Mouse (Mus musculus): ENCODE results near the gene Cfap97d1. TPM values are rescaled to one million over a fixed set of nuclear protein-coding genes. Genes with fewer than 3 reads are reported as not detected.
"Not testable (repeated sequence)": the region's sequence is repeated elsewhere in the genome, so short reads cannot be mapped to it uniquely, and the experiment has no call there.

Cfap97d1 gene
- total RNA-seq, 2 experiments from 2014 or later, result not detected

- peak; percentile 41 for ATAC-seq (replicated peaks; ENCODE audit: poor library complexity, severe bottlenecking)
These were observed 11.4 kb upstream of the Cfap97d1 start for GRCm38 (mm10) chr11:101972651-101973050.

DNA sequence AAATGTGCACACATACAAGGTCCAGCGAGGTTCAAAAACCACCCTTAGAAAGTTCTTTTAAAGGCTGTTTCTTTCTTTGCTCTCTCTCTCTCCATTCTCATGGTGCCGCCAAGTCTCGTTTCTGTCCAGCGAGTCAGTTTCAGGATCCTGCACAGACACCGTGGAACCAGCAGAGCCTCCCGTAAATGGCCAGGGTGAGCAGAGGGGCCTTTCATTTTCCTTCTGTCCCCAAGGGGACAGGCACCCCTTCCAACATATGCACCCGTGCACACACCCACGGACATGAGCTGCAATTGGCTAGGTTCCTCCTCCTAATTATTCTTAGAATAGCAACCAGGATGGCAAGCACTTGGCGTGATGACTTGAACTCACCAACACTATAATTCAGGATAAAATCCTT, 10.6 kb upstream of the Cfap97d1 start:
- no peak for ATAC-seq (replicated peaks; ENCODE audit: poor library complexity, severe bottlenecking)

DNA sequence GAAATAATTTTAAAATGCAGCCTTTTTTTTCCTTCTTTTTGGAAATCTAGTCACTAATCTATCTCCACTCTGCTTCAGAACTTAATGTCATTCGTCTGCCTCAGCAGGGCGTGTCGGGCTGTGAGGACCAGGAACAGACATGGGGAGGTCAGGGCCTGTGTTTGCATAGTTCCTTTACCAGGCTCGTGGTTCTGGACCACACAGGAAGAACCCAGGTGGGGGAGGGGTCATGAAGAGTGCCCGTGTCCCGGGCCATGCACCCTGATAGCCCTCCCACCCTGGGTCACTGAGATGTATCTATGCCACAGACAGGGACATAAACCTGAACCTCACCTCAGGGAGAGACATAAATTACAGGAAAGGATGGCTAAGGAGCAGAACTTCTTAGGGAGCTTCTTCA, 9.9 kb upstream of the Cfap97d1 start:
- ATAC-seq (replicated peaks; ENCODE audit: poor library complexity, severe bottlenecking), result no peak

- no peak for ATAC-seq (replicated peaks; ENCODE audit: poor library complexity, severe bottlenecking)
These were observed 9.2 kb upstream of the Cfap97d1 start for GRCm38 (mm10) chr11:101974923-101975322.

DNA sequence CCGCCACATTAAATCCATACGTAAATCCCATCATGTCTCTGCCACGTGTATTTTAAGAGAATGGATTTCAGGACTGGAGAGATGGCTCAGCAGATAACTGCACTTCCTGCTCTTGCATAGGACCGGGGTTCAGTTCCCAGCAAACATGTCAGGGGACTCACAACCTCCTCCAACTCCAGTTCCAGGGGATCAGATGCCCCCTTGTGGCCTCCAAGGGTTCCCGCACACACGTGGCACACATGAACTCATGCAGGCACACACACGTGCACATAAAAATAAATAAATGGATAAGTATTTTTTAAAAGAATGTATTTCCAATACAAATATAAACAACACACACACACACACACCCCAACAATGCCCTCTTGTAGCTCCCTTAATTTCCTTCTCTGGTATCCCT, 7.1 kb upstream of the Cfap97d1 start:
- ATAC-seq (replicated peaks; ENCODE audit: poor library complexity, severe bottlenecking), result no peak

- no peak for ATAC-seq (replicated peaks; ENCODE audit: poor library complexity, severe bottlenecking)
These were observed 4.9 kb upstream of the Cfap97d1 start for GRCm38 (mm10) chr11:101979140-101979539.

DNA sequence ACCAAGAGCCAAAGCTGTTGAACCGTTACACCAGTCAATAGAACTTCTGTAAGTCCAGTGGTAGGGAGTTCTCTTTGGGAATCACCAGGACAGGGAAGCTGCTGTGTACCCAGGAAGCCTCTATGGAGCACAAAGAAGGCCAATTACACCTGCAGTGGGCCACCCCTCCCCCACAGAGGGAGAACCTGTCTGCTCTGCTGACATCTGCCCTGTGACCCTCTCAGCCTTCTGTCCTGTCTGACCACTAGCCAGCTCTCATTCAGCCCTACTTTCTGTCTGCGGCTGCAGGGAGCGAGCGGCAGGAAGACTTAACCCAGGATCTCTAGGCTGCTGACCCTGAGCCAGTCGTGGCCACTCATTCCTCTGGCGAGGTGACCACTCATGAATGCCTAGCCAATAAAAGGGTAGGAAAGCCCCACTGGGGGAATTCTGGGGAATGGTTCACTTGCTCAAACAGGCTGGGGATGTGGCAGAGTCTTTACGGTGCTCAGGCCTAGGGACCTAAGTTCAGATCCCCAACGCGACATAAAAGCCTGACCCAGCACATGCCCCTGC, 3.4 kb upstream of the Cfap97d1 start:
- ATAC-seq (replicated peaks; ENCODE audit: poor library complexity, severe bottlenecking), result no peak

GRCm38 (mm10) chr11:101981850-101982249, 2.2 kb upstream of the Cfap97d1 start:
- peak; percentile 66 for ATAC-seq (replicated peaks; ENCODE audit: poor library complexity, severe bottlenecking)

DNA sequence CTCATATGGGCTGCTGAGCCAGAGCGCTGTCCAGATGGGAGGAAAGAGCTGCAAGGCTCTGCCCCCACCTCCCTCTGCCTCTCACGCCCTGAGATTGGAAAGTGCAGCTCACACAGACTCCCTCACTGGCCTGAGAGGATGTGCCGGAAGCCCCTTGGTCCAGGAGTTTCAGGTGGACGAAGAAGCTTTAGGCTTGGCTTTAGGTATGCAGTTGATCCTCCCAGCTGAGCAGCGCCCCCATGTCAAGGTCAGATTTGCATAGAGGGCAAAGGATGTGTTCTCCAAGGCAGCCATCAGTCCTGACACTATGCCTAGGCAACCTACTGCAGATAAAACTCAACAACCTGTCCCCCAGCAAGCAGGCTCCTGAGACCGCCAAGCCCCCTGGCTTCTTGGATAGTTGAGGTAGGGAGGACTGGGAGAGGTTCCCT, 1.1 kb upstream of the Cfap97d1 start:
- ATAC-seq (replicated peaks; ENCODE audit: poor library complexity, severe bottlenecking), result no peak

DNA sequence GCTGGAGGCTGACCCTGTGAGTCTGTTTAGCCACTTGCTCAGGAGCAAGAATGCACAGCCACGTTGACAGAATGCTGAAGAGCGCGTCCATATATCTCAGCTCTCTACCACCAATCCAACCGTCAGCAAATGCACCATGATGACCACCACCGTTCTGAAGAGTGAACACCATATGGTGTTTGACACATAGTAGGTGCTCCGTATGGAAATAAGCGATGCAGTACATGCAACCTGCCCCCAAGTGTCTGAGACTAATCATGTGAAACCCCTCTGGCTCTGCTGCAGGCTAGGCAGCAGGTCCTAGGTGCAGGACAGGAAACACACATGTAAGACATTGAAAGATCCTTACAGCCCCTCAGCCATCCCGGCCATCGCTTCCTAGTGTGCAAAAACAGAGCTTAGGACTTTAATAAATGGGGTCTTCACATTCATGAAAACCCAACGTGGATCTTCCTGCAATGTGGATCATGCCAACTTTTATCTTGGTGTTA, 603 bp upstream of the Cfap97d1 start:
- no peak for ATAC-seq (replicated peaks; ENCODE audit: poor library complexity, severe bottlenecking)

GRCm38 (mm10) chr11:101985450-101985849, 1.4 kb downstream of the Cfap97d1 start:
- ATAC-seq (replicated peaks; ENCODE audit: poor library complexity, severe bottlenecking), result not testable (repeated sequence)

DNA sequence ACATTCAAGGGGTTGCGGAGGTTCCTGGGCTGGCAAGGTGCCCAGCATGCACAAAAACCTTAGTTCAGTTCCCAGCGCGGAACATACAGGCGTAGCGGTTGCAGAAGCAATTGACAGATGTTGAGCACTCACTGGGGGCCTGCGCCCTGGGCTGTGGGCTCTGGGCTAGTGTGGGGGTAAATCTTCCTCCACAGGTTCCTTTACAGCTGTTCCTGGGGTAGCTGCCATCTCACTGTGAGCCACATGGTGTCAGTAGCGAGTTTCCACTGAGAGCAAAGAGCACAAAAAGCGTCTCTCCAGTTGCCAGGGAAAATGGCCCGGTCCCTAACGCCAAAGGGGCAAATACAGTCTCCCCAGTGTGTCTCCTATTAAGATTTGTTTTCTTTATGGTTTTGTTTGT, 1.9 kb downstream of the Cfap97d1 start:
- peak; percentile 36 for ATAC-seq (replicated peaks; ENCODE audit: poor library complexity, severe bottlenecking)

GRCm38 (mm10) chr11:101986913-101987312, 2.8 kb downstream of the Cfap97d1 start, which contains the start of gene Dusp3:
TSS of gene Dusp3 (minus strand) at chr11:101987013.
- no peak for ATAC-seq (replicated peaks; ENCODE audit: poor library complexity, severe bottlenecking)

- ATAC-seq (replicated peaks; ENCODE audit: poor library complexity, severe bottlenecking), result no peak
These were observed 6.2 kb downstream of the Cfap97d1 start for GRCm38 (mm10) chr11:101990244-101990643.

DNA sequence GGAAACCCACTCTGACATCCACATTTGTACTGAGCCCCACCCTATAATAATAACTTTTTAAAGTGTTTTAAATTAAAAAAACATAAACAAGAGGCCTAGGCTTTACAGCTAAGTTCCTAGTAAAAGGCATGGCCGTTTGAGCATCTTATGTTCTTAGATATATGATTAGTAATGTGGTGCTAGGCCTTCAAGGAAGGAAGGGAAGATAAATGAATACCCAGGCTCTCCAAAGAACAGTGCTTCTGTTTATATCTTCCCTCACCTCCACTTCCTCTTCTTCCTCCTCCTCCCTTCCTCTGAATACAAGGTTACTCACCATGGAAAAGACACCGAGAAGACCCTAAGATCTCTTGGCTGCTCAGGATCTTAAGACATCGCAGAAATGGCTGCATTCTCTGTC, 7.7 kb downstream of the Cfap97d1 start:
- ATAC-seq (replicated peaks; ENCODE audit: poor library complexity, severe bottlenecking), result no peak

DNA sequence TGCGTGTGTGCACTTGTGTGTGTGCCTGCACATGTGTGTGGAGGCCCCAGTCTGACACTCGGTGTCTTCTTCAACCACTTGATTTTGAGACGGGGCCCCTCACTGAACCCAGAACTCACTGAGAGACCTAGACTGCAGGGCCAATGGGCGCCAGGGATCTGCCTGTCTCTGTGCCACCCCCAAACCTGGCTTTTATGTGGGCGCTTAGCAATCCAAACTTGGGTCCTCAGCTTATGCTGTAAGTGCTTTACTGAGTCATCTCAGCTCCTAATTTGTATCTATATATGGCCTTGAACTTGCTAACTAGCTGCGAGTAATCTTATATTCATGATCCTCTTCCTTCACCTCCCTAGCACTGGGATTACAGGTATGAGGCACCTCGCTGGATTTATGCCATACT, 8.3 kb downstream of the Cfap97d1 start:
- no peak for ATAC-seq (replicated peaks; ENCODE audit: poor library complexity, severe bottlenecking)

- ATAC-seq (replicated peaks; ENCODE audit: poor library complexity, severe bottlenecking), result no peak
These were observed 10.0 kb downstream of the Cfap97d1 start for GRCm38 (mm10) chr11:101994100-101994499.

GRCm38 (mm10) chr11:101995938-101996337, 11.9 kb downstream of the Cfap97d1 start:
- no peak for ATAC-seq (replicated peaks; ENCODE audit: poor library complexity, severe bottlenecking)

DNA sequence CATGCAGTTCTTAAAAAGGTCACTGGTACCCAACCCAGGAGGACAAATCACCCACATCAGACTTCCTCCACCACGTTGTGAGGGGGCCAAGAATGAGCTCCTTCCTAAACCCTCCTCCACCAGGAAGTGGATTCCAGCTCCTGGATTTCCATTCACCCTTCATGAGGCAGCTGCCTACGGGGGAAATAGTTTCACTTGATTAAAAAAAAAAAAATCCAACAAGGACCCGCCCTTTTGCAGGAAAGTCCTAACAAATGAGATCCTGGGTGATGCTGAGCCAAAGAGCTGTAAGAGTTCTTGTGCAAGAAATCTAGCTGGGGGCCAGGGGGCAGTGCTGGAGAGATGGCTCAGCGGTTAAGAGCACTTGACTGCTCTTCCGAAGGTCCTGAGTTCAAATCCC, 14.2 kb downstream of the Cfap97d1 start:
- ATAC-seq (replicated peaks; ENCODE audit: poor library complexity, severe bottlenecking), result no peak

DNA sequence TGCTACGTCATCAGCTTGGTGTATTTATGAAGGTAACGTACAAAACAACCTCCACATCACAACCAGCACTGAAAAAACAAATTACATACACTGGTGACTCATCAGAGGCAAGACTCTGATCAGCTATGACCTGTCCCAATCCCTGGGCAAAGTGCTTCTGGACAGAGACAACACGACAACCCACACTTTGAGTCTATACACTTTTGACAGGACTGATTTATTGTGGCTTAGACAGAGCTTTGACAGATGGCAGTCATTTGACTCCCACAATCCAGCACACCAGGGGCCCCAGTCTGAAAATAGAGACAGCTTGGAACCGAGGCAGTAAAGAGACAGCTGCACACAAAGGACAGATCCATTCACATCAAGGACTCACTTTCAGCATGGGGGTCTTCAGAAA, 15.4 kb downstream of the Cfap97d1 start:
- ATAC-seq (replicated peaks; ENCODE audit: poor library complexity, severe bottlenecking), result no peak

GRCm38 (mm10) chr11:102004251-102004650, 20.2 kb downstream of the Cfap97d1 start:
- no peak for ATAC-seq (replicated peaks; ENCODE audit: poor library complexity, severe bottlenecking)

- ATAC-seq (replicated peaks; ENCODE audit: poor library complexity, severe bottlenecking), result no peak
These were observed 22.2 kb downstream of the Cfap97d1 start for GRCm38 (mm10) chr11:102006271-102006670.

DNA sequence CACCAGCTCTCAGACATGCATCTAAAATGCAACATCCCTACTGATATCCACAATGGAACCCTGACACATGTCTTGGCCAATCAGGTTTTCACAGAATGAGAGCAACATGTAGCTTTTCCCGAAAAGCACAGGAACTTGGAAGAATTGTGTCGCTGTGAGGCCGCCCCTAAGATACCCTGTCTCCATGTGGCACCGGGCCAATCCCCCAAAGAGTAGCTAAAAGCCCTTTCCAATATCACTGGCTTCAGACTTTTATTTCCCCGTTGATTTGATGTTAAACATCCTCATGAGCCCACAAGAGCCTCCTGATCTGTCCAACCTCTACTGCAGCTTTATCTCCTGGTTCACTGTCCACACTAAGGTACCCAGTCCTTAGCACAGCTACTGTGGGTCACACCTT, 22.6 kb downstream of the Cfap97d1 start:
- no peak for ATAC-seq (replicated peaks; ENCODE audit: poor library complexity, severe bottlenecking)
